Mouse (Mus musculus): ENCODE measurements around the gene Ssbp1. TPM values are rescaled to one million over a fixed set of nuclear protein-coding genes. Genes with fewer than 3 reads are reported as not detected.

Gene Ssbp1
- 144 TPM for polyA plus RNA-seq (2017; shearing (Covaris generic))

DNA sequence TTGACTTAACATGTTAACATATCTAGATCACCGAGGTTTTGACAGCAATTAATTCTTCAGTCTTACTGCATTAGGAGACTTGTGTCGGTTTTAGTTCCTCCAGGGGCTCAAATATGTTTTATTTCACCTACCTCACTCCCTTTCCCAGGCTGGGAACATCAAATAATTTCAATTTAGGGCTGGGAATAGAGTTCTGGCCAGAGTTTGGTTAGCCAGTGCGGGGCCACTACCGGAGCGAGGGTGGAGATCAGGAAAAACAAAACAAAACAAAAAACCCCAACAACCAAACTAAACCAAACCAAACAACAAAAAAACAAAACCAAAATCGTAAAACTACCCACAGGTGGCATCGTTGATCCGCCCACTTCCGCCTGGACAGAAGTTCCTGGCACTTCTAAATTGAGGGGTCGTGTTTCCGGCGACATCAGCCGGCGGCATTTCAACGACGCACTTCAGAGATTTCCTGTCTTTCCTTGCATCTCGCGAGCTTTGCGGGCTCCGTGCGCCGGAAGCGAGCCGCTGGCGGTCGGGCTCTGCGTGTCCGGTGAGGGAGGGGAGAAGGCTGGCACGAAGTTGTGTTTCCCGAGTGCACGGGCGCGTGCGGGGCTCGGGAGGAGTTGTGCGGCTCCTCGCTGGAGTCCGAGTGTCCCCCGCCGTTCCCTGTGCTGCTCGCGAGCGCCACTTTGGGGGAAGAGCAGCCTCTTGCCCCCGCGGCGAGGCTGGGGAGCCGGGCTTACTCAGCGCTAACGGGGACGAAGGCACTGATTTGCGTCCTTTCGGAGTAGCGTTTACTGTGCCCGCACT lies at the start of gene Ssbp1:
Gene Ssbp1, plus strand, starts transcription at position 437 of the 804 bp plus-strand sequence.

DNA sequence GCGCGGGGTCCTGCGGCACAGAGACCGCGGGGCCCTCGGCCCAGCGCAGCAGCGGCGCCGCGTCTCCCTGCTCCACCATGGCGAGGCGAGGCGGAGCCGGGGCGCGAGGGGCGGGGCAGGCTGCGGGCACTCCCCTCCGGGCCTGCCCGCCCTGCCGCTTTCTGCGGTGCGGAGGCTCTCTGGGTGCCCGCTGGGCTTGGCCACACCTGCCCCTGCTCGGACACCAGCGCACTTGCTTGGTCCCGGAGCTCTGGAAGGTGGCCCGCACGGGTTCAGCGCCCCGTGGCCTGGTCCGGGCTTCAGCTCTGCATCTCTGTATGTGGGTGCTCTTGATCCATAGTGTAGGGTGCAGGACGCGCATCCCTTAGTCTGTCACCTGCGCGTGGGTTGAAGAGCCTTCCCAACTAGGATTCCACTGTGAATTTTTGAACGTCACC lies 35.1 kb upstream of the Ssbp1 start, which contains the start of gene E330009J07Rik:
Gene E330009J07Rik, minus strand, starts transcription at position 89 of the 437 bp plus-strand sequence.

DNA sequence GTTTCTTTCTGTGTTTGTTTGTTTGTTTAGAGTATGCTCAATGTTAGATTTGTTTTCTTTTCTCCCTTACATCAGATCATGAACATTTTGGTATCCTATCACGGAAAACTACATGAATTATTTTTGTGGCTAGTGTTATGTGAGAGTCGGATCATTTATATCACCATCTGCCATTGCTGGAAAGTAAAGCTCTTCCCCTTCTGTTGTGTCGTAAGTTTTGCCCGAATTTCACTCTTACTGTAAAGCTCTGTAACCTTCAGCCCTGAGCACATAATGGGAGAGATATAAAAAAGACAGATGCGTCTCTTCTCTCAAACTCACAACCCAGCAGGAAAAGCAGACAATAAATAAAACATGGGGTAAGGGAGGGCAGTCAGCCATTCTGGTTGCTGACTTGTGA lies 32.2 kb upstream of the Ssbp1 start, which contains the start of gene Wee2:
Gene Wee2, plus strand, starts transcription at position 153 of the 400 bp plus-strand sequence.

DNA sequence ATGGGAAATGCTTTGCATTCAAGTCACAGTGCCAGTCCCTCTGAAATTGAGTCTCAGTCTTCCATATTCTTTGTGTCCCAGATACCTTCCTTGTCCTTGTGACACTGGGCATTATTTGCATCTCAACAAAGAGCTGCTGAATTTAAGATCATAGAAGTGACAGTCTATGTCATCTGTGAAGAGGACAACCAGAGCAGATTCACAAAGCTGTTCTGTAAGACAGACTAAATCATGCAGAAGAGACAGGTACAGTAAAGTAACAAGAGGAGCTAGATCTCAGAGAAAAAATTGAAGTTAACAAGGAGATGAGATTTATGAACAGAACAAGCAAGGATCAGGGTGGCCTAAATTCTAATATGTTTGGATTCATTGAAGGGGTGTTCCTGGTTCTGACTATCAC lies 19.8 kb downstream of the Ssbp1 start, which contains the start of gene Tas2r137:
Gene Tas2r137, plus strand, starts transcription at position 301 of the 400 bp plus-strand sequence.

DNA sequence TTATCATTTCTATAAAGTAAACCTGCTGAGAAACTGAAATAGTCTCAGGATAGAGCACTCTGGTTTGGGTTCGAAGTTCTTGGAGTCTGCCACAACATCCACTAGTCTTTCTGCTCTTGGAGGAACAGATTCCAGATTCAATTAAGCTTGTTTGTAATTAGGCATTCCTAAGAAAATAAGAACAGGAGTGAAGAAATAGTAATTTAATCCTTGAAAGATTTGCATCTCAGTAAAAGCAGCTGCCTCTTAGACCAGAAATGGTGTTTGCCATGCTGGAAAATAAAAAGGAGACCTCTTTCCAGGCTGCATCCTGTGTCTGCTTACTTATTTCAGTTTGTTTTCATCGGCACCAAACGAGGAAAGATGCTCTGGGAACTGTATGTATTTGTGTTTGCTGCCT lies 22.1 kb downstream of the Ssbp1 start, which contains the start of gene Tas2r108:
Gene Tas2r108, plus strand, starts transcription at position 301 of the 400 bp plus-strand sequence.

DNA sequence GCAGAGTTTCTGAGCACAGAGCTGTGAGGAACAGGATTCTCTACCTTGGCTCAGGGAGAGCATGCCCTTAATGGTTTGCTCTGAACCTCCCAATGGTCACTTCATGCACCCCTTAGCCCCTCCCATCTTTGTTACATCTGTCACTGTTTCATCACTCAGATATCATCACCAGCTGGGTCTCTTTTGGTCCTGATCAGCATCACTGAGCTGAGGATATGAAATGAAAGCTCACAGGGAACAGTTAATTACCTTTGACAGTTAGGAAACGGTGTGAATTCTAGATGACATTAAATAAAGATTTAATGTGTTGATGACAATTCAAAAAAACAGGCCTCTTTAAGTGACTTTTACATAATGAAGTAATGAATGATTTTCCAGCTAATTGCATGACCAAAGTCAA lies 48.3 kb downstream of the Ssbp1 start, which contains the start of gene Prss37:
Gene Prss37, minus strand, starts transcription at position 101 of the 400 bp plus-strand sequence.

Other genes with a start within 250 kb of the Ssbp1 start
- gene Agk, start 146.2 kb upstream of the Ssbp1 start, polyA plus RNA-seq (2017; shearing (Covaris generic)), result 57.8 TPM
- 8.8 TPM for gene E330009J07Rik, start 35.2 kb upstream of the Ssbp1 start, polyA plus RNA-seq (2017; shearing (Covaris generic))
- 0.10 TPM for gene Wee2, start 32.3 kb upstream of the Ssbp1 start, polyA plus RNA-seq (2017; shearing (Covaris generic))
- not detected for gene Tas2r137, start 19.9 kb downstream of the Ssbp1 start, polyA plus RNA-seq (2017; shearing (Covaris generic))
- gene Tas2r108, start 22.2 kb downstream of the Ssbp1 start, polyA plus RNA-seq (2017; shearing (Covaris generic)), result not detected
- not detected for gene Prss37, start 48.2 kb downstream of the Ssbp1 start, polyA plus RNA-seq (2017; shearing (Covaris generic))
- not detected for gene Olfr461, start 83.7 kb downstream of the Ssbp1 start, polyA plus RNA-seq (2017; shearing (Covaris generic))
- not detected for gene Olfr460, start 98.1 kb downstream of the Ssbp1 start, polyA plus RNA-seq (2017; shearing (Covaris generic))
- gene Clec5a, start 114.5 kb downstream of the Ssbp1 start, polyA plus RNA-seq (2017; shearing (Covaris generic)), result not detected
- gene Tas2r138, start 142.0 kb downstream of the Ssbp1 start, polyA plus RNA-seq (2017; shearing (Covaris generic)), result not detected
- gene Mgam, start 157.5 kb downstream of the Ssbp1 start, polyA plus RNA-seq (2017; shearing (Covaris generic)), result 0.09 TPM